Mouse (Mus musculus): ENCODE measurements around the gene Gm20388.
A peak's percentile ranks its signal among the peaks of the same experiment; 100 is the strongest.

Gene Gm20388

GRCm38 (mm10) chr8:122794175-122794454 lies 2883.5 kb downstream of the Gm20388 start:
- DNase-seq (ENCODE audit: low read depth, low spot score), result no peak

- DNase-seq (ENCODE audit: low read depth, low spot score), result no peak
These were observed 2893.5 kb downstream of the Gm20388 start for GRCm38 (mm10) chr8:122803906-122804761.

GRCm38 (mm10) chr8:122805349-122805748 lies 2894.7 kb downstream of the Gm20388 start:
- DNase-seq (ENCODE audit: low read depth, low spot score), result no peak

- no peak for DNase-seq (ENCODE audit: low read depth, low spot score)
These were observed 2896.4 kb downstream of the Gm20388 start for GRCm38 (mm10) chr8:122806956-122807538.

- DNase-seq (ENCODE audit: low read depth, low spot score), result no peak
These were observed 2897.3 kb downstream of the Gm20388 start for GRCm38 (mm10) chr8:122807907-122808306.

GRCm38 (mm10) chr8:122810376-122810775 lies 2899.7 kb downstream of the Gm20388 start:
- no peak for DNase-seq (ENCODE audit: low read depth, low spot score)

GRCm38 (mm10) chr8:122811870-122812494 lies 2901.3 kb downstream of the Gm20388 start:
- DNase-seq (ENCODE audit: low read depth, low spot score), result no peak

- no peak for DNase-seq (ENCODE audit: low read depth, low spot score)
These were observed 2902.1 kb downstream of the Gm20388 start for GRCm38 (mm10) chr8:122812610-122813250.

- no peak for DNase-seq (ENCODE audit: low read depth, low spot score)
These were observed 2904.0 kb downstream of the Gm20388 start for GRCm38 (mm10) chr8:122814608-122815007.

GRCm38 (mm10) chr8:122816965-122817364 lies 2906.3 kb downstream of the Gm20388 start:
- no peak for DNase-seq (ENCODE audit: low read depth, low spot score)

- no peak for DNase-seq (ENCODE audit: low read depth, low spot score)
These were observed 2907.3 kb downstream of the Gm20388 start for GRCm38 (mm10) chr8:122817724-122818496.

- DNase-seq (ENCODE audit: low read depth, low spot score), result no peak
These were observed 2909.1 kb downstream of the Gm20388 start for GRCm38 (mm10) chr8:122819776-122820175.

- no peak for DNase-seq (ENCODE audit: low read depth, low spot score)
These were observed 2913.9 kb downstream of the Gm20388 start for GRCm38 (mm10) chr8:122824571-122824970.

GRCm38 (mm10) chr8:122824986-122825385 lies 2914.3 kb downstream of the Gm20388 start:
- no peak for DNase-seq (ENCODE audit: low read depth, low spot score)

GRCm38 (mm10) chr8:122825408-122825807 lies 2914.8 kb downstream of the Gm20388 start:
- DNase-seq (ENCODE audit: low read depth, low spot score), result no peak

- DNase-seq (ENCODE audit: low read depth, low spot score), result no peak
These were observed 2918.8 kb downstream of the Gm20388 start for GRCm38 (mm10) chr8:122829396-122829795.

GRCm38 (mm10) chr8:122830349-122831061 lies 2919.9 kb downstream of the Gm20388 start:
- peak; percentile 44 for DNase-seq (ENCODE audit: low read depth, low spot score)

- DNase-seq (ENCODE audit: low read depth, low spot score), result no peak
These were observed 2923.8 kb downstream of the Gm20388 start for GRCm38 (mm10) chr8:122834416-122834815.

GRCm38 (mm10) chr8:122834971-122835370 lies 2924.3 kb downstream of the Gm20388 start:
- peak; percentile 40 for DNase-seq (ENCODE audit: low read depth, low spot score)

- no peak for DNase-seq (ENCODE audit: low read depth, low spot score)
These were observed 2925.6 kb downstream of the Gm20388 start for GRCm38 (mm10) chr8:122836199-122836598.

- DNase-seq (ENCODE audit: low read depth, low spot score), result no peak
These were observed 2926.1 kb downstream of the Gm20388 start for GRCm38 (mm10) chr8:122836696-122837095.

All from retina, adult 2 months (tissue).